9 mouse cellular contexts compared by ENCODE assay signal in genomic region chr3:69238141-69238851, GRCm38 (mm10). TPM values are rescaled to one million over a fixed set of nuclear protein-coding genes. Genes with fewer than 3 reads are reported as not detected.
DNase-seq lines count a peak whose midpoint lies in the region; ATAC-seq and TF ChIP-seq lines count a peak whose summit lies in the region.
"Had no signal": no experiment of that assay in that cellular context is flagged by ENCODE, and none has a peak within 500 bp of the region (broad histone marks: within the 10 kb centered on the region; RNA-seq: fewer than 3 reads in every experiment).

No protein-coding gene starts in this region.

- H3K27ac ChIP-seq in embryonic facial prominence, embryonic 10.5 days (replicated peaks) = no peak overlapping the region
- H3K27ac ChIP-seq in limb, embryonic 14.5 days (replicated peaks; ENCODE audit: low read depth, low read length) = no peak overlapping the region
- H3K27ac ChIP-seq: limb, embryonic 13.5 days had no signal

- no peaks in the 10 kb centered on the region for H3K27me3 ChIP-seq in embryonic facial prominence, embryonic 10.5 days (replicated peaks; ENCODE audit: low read depth, poor library complexity, severe bottlenecking)
- no peaks in the 10 kb centered on the region for H3K27me3 ChIP-seq in limb, embryonic 14.5 days (ENCODE audit: control insufficient read depth, insufficient read depth, low read length)
- H3K27me3 ChIP-seq: limb, embryonic 13.5 days had no signal

- no peak for TF ChIP-seq POLR2A in limb, embryonic 14.5 days (IDR thresholded peaks at IDR 0.05; ENCODE audit: borderline replicate concordance, extremely low read depth, insufficient read depth, insufficient read length)

- ATAC-seq in inflammation-experienced regulatory T-cells, adult 6 months = peak; percentile 71
- no peak for ATAC-seq in limb, embryonic 14.5 days (ENCODE audit: low FRiP score, low read depth)

- H3K4me3 ChIP-seq in embryonic facial prominence, embryonic 10.5 days = no peak overlapping the region
- no peak overlapping the region for H3K4me3 ChIP-seq in limb, embryonic 14.5 days (replicated peaks; ENCODE audit: low read length)
- H3K4me3 ChIP-seq: limb, embryonic 13.5 days had no signal

- no peak overlapping the region for H3K9ac ChIP-seq in limb, embryonic 14.5 days (ENCODE audit: low read depth, low read length, severe bottlenecking)
- H3K9ac ChIP-seq: limb, embryonic 13.5 days had no signal

- no peaks in the 10 kb centered on the region for H3K9me3 ChIP-seq in embryonic facial prominence, embryonic 10.5 days
- H3K9me3 ChIP-seq in limb, embryonic 14.5 days (ENCODE audit: control insufficient read depth, low read length) = no peaks in the 10 kb centered on the region
- H3K9me3 ChIP-seq: limb, embryonic 13.5 days had no signal

- 47% methylated on average over 12 of the region's 12 CpGs for WGBS in embryonic facial prominence, embryonic 10.5 days
- 49% methylated on average over 12 of the region's 12 CpGs for WGBS in limb, embryonic 14.5 days

- 0 out of 2 replicates have a peak, but pooled peaks cover 1% of the 10 kb centered on the region for H3K4me1 ChIP-seq in embryonic facial prominence, embryonic 10.5 days
- peaks cover 4% of the 10 kb centered on the region; the same call in 1 of the 2 replicates for H3K4me1 ChIP-seq in limb, embryonic 14.5 days (ENCODE audit: control insufficient read depth, insufficient read depth, low read length)

- no peaks in the 10 kb centered on the region for H3K36me3 ChIP-seq in embryonic facial prominence, embryonic 10.5 days (replicated peaks)
- H3K36me3 ChIP-seq in limb, embryonic 14.5 days (ENCODE audit: control insufficient read depth, insufficient read depth, low read length) = no peaks in the 10 kb centered on the region
- H3K36me3 ChIP-seq: limb, embryonic 13.5 days had no signal

- DNase-seq in adrenal gland, adult (ENCODE audit: inconsistent age in 2 of 2, low spot score in 1 of 2) = peak; percentile 33 to 80
- no peak for DNase-seq in adrenal gland, adult 8-10 months
- DNase-seq in urinary bladder, postnatal 14 days (ENCODE audit: low spot score) = peak; percentile 60
- DNase-seq in urinary bladder, adult 2 months (ENCODE audit: low spot score) = no peak
- peak; percentile 62 for DNase-seq in embryonic facial prominence, embryonic 10.5 days (ENCODE audit: low spot score)
- peak; percentile 73 for DNase-seq in limb, embryonic 14.5 days (ENCODE audit: low spot score)
- peak; percentile 82 to 88 for DNase-seq in right cerebral cortex, adult 2 months (ENCODE audit: low spot score in 2 of 2)

- H3K4me2 ChIP-seq in limb, embryonic 14.5 days (replicated peaks; ENCODE audit: low read depth, low read length, severe bottlenecking) = no peak overlapping the region
- H3K4me2 ChIP-seq: limb, embryonic 13.5 days had no signal

RNA-seq across cellular contexts. Expression of gene Arl14, which starts 16.1 kb away (rescaled TPM):
- not detected for total RNA-seq in adrenal gland, adult 8-10 months (2022)
- 1.7 and 3.0 TPM in 2 replicates for polyA plus RNA-seq in urinary bladder, adult 2 months (2012; rRNA removed)
- polyA plus RNA-seq in embryonic facial prominence, embryonic 10.5 days (2016; fragmentation: Nextera tagmentation; extraction: Ambion mirVana) = not detected in 2 replicates
- not detected for polyA plus RNA-seq in inflammation-experienced regulatory T-cells, adult 6 months (2017; shearing (Covaris generic))
- polyA plus RNA-seq in limb, embryonic 14.5 days (2012; rRNA removed) = not detected in 2 replicates
- polyA plus RNA-seq in limb, embryonic 14.5 days (2014; fragmentation: Nextera tagmentation; extraction: Ambion mirVana) = not detected in 2 replicates
- polyA plus RNA-seq: limb, embryonic 13.5 days had no signal

Comparison
In these comparisons a context has a peak if more than half of its experiments do, and no peak if none do; other contexts are left out.
1. DNase-seq: peak in adrenal gland, adult (2 of 2), urinary bladder, postnatal 14 days (single experiment), embryonic facial prominence, embryonic 10.5 days (single experiment), limb, embryonic 14.5 days (single experiment) and right cerebral cortex, adult 2 months (2 of 2); none in adrenal gland, adult 8-10 months (single experiment) and urinary bladder, adult 2 months (single experiment).